Mouse (Mus musculus): ENCODE results near the gene Tubgcp3. TPM values are rescaled to one million over a fixed set of nuclear protein-coding genes. Genes with fewer than 3 reads are reported as not detected.
A peak's percentile ranks its signal among the peaks of the same experiment; 100 is the strongest.
"Not testable (repeated sequence)": the region's sequence is repeated elsewhere in the genome, so short reads cannot be mapped to it uniquely, and the experiment has no call there.

The Tubgcp3 gene
- total and polyA plus RNA-seq, 2 experiments from 2014 or later = 14.2 to 48.8 TPM

GRCm38 (mm10) chr8:12670965-12671364 lies 1.1 kb downstream of the Tubgcp3 start:
- Histone ChIP-seq H3K4me2 (ENCODE audit: low read depth, low read length) (peak overlapping the region; percentile 91), H3K9me3 (replicated peaks; ENCODE audit: control insufficient read depth, low read length) (no peaks in the 10 kb centered on the region), H3K27ac (ENCODE audit: low read depth) (no peak overlapping the region), H3K9ac (replicated peaks; ENCODE audit: low read depth, low read length) (peak overlapping the region; percentile 92; the same call in 1 of the 2 replicates), H3K27me3 (ENCODE audit: control insufficient read depth, insufficient read depth, low read length) (peaks cover 12% of the 10 kb centered on the region; the same call in 1 of the 2 replicates), H3K4me3 (ENCODE audit: low read depth, low read length) (peak overlapping the region; percentile 94), H3K4me1 (ENCODE audit: control insufficient read depth, insufficient read depth) (peaks cover 10% of the 10 kb centered on the region), H3K36me3 (replicated peaks; ENCODE audit: control insufficient read depth, insufficient read depth, low read length) (no peaks in the 10 kb centered on the region)
- ATAC-seq (ENCODE audit: insufficient read depth, low read depth) = no peak
- DNase-seq (ENCODE audit: low spot score) = no peak
- no peak for TF ChIP-seq EP300 (IDR thresholded peaks at IDR 0.05; ENCODE audit: low read depth)
- TF ChIP-seq CTCF (IDR thresholded peaks at IDR 0.05; ENCODE audit: low read depth) = no peak
- 25% methylated on average over 6 of the region's 6 CpGs for WGBS

DNA sequence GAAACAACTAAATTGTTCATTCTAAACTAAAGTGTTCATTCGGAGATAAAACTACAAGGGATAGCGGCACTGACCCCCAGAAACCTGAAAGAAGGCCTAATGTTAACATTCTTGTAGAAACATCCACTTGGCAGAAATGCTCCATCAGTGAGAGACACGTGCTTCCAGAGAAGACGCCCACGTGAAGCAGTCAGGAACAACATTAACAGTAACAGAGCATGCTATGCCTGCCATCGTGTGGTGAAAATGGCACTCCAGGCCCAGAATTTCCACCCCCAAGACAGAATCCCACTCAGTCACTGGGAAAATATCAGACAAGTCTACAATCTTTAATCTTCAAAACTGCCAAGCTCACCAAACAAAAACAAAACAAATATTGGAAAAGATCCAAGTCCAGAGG lies 3.2 kb downstream of the Tubgcp3 start:
- H3K27me3 ChIP-seq (ENCODE audit: control insufficient read depth, insufficient read depth, low read length) = peaks cover 10% of the 10 kb centered on the region; the same call in 1 of the 2 replicates
- WGBS = 82% methylated on average over 6 of the region's 6 CpGs
- H3K27ac ChIP-seq (ENCODE audit: low read depth) = no peak overlapping the region
- H3K9ac ChIP-seq (replicated peaks; ENCODE audit: low read depth, low read length) = no peak overlapping the region
- TF ChIP-seq CTCF (IDR thresholded peaks at IDR 0.05; ENCODE audit: low read depth) (no peak), EP300 (IDR thresholded peaks at IDR 0.05; ENCODE audit: low read depth) (no peak)
- H3K36me3 ChIP-seq (replicated peaks; ENCODE audit: control insufficient read depth, insufficient read depth, low read length) = no peaks in the 10 kb centered on the region
- DNase-seq (ENCODE audit: low spot score) (no peak), ATAC-seq (ENCODE audit: insufficient read depth, low read depth) (no peak)
- H3K9me3 ChIP-seq (replicated peaks; ENCODE audit: control insufficient read depth, low read length) = no peaks in the 10 kb centered on the region
- H3K4me3 ChIP-seq (ENCODE audit: low read depth, low read length) = no peak overlapping the region
- H3K4me2 ChIP-seq (ENCODE audit: low read depth, low read length) = no peak overlapping the region
- H3K4me1 ChIP-seq (ENCODE audit: control insufficient read depth, insufficient read depth) = peaks cover 10% of the 10 kb centered on the region

- H3K27ac ChIP-seq (ENCODE audit: low read depth); H3K9ac ChIP-seq (replicated peaks; ENCODE audit: low read depth, low read length); H3K4me3 ChIP-seq (ENCODE audit: low read depth, low read length); H3K36me3 ChIP-seq (replicated peaks; ENCODE audit: control insufficient read depth, insufficient read depth, low read length); H3K9me3 ChIP-seq (replicated peaks; ENCODE audit: control insufficient read depth, low read length); H3K4me2 ChIP-seq (ENCODE audit: low read depth, low read length); H3K27me3 ChIP-seq (ENCODE audit: control insufficient read depth, insufficient read depth, low read length); H3K4me1 ChIP-seq (ENCODE audit: control insufficient read depth, insufficient read depth): not testable (repeated sequence)
- peak; percentile 6 for DNase-seq (ENCODE audit: low spot score)
- ATAC-seq (ENCODE audit: insufficient read depth, low read depth) = peak; percentile 70
- WGBS = 45% methylated on average over 3 of the region's 3 CpGs
These were observed 5.5 kb downstream of the Tubgcp3 start for GRCm38 (mm10) chr8:12666530-12666929.

DNA sequence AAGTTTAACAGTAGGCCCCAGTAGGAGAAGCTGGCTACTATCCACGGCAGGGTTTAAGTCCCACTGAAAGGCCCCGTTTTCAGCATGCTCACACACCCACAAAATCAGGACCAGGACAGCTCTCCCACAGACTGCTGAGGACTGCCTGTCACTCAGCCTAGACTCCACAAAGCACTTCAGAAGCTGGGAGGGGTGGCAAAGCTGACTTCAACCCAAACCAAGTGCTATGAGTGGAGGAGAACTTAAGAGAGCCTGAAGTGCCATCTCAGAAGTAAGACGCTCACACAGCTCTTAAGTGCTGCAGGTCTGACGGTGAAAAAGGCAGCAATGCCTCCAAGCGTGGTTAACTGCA lies 9.0 kb downstream of the Tubgcp3 start:
- no peaks in the 10 kb centered on the region for H3K27me3 ChIP-seq (ENCODE audit: control insufficient read depth, insufficient read depth, low read length)
- ATAC-seq (ENCODE audit: insufficient read depth, low read depth) = no peak
- no peak for DNase-seq (ENCODE audit: low spot score)
- TF ChIP-seq EP300 (IDR thresholded peaks at IDR 0.05; ENCODE audit: low read depth) (no peak), CTCF (IDR thresholded peaks at IDR 0.05; ENCODE audit: low read depth) (no peak)
- no peak overlapping the region for H3K27ac ChIP-seq (ENCODE audit: low read depth)
- no peaks in the 10 kb centered on the region for H3K9me3 ChIP-seq (replicated peaks; ENCODE audit: control insufficient read depth, low read length)
- WGBS = 77% methylated on average over 5 of the region's 5 CpGs
- H3K9ac ChIP-seq (replicated peaks; ENCODE audit: low read depth, low read length) = no peak overlapping the region
- peaks cover 35% of the 10 kb centered on the region for H3K36me3 ChIP-seq (replicated peaks; ENCODE audit: control insufficient read depth, insufficient read depth, low read length)
- H3K4me1 ChIP-seq (ENCODE audit: control insufficient read depth, insufficient read depth) = no peaks in the 10 kb centered on the region
- H3K4me3 ChIP-seq (ENCODE audit: low read depth, low read length) = no peak overlapping the region
- no peak overlapping the region for H3K4me2 ChIP-seq (ENCODE audit: low read depth, low read length)

GRCm38 (mm10) chr8:12662375-12663104 lies 9.5 kb downstream of the Tubgcp3 start:
- no peaks in the 10 kb centered on the region for H3K4me1 ChIP-seq (ENCODE audit: control insufficient read depth, insufficient read depth)
- no peaks in the 10 kb centered on the region for H3K27me3 ChIP-seq (ENCODE audit: control insufficient read depth, insufficient read depth, low read length)
- TF ChIP-seq EP300 (IDR thresholded peaks at IDR 0.05; ENCODE audit: low read depth) (no peak), CTCF (IDR thresholded peaks at IDR 0.05; ENCODE audit: low read depth) (no peak)
- H3K4me3 ChIP-seq (ENCODE audit: low read depth, low read length) = no peak overlapping the region
- H3K4me2 ChIP-seq (ENCODE audit: low read depth, low read length) = no peak overlapping the region
- peaks cover 39% of the 10 kb centered on the region for H3K36me3 ChIP-seq (replicated peaks; ENCODE audit: control insufficient read depth, insufficient read depth, low read length)
- ATAC-seq (ENCODE audit: insufficient read depth, low read depth) (no peak), DNase-seq (ENCODE audit: low spot score) (no peak)
- no peak overlapping the region for H3K9ac ChIP-seq (replicated peaks; ENCODE audit: low read depth, low read length)
- WGBS = 87% methylated on average over 4 of the region's 4 CpGs
- H3K27ac ChIP-seq (ENCODE audit: low read depth) = no peak overlapping the region
- H3K9me3 ChIP-seq (replicated peaks; ENCODE audit: control insufficient read depth, low read length) = no peaks in the 10 kb centered on the region

- no peaks in the 10 kb centered on the region for H3K9me3 ChIP-seq (replicated peaks; ENCODE audit: control insufficient read depth, low read length)
- peaks cover 81% of the 10 kb centered on the region for H3K36me3 ChIP-seq (replicated peaks; ENCODE audit: control insufficient read depth, insufficient read depth, low read length)
- no peaks in the 10 kb centered on the region for H3K4me1 ChIP-seq (ENCODE audit: control insufficient read depth, insufficient read depth)
- H3K27ac ChIP-seq (ENCODE audit: low read depth) = no peak overlapping the region
- no peak for DNase-seq (ENCODE audit: low spot score)
- H3K27me3 ChIP-seq (ENCODE audit: control insufficient read depth, insufficient read depth, low read length) = no peaks in the 10 kb centered on the region
- 95% methylated on average over 16 of the region's 16 CpGs for WGBS
- no peak overlapping the region for H3K4me2 ChIP-seq (ENCODE audit: low read depth, low read length)
- TF ChIP-seq CTCF (IDR thresholded peaks at IDR 0.05; ENCODE audit: low read depth) (no peak), EP300 (IDR thresholded peaks at IDR 0.05; ENCODE audit: low read depth) (no peak)
- no peak for ATAC-seq (ENCODE audit: insufficient read depth, low read depth)
- H3K4me3 ChIP-seq (ENCODE audit: low read depth, low read length) = no peak overlapping the region
- H3K9ac ChIP-seq (replicated peaks; ENCODE audit: low read depth, low read length) = no peak overlapping the region
These were observed 14.6 kb downstream of the Tubgcp3 start for GRCm38 (mm10) chr8:12657411-12657810.

Measured in heart, postnatal 0 days (tissue).